ENCODE assay signal across 9 mouse cellular contexts in the genomic region with DNA sequence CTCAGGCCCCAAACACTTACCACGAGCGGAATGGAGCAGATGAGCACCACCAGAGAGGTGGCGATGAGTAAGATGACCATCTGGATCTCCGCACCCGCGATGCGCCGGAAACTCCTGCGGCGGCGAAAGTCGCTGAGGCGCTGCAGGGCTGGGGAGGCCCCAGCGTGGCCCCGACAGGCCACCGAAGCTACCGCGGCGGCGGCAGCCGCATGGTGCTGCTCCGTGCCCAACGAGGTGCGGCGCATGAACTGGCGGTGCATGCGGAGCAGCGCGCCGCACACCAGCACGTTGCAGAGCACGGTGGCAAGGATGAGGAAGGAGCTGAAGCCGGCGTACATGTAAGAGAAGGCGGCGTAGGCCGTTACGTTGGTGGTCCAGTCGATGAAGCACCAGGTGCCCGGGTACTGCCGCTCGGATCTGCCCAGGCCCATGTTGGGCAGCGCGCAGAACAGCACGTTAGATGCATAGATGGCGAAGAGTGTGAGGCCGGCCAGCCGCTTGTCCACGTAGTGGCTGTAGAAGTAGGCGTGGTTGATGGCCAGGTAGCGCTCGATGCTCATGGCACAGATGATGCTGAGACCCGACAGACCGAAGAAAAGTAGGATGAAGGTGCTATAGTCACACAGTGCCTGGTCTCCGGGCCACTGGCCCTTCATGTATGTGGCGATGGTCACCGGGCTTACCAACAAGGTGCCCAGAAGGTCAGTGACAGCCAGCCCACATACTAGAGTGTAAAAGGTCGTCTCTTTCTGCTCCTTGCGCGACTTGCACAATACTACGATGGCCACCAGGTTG. TPM values are rescaled to one million over a fixed set of nuclear protein-coding genes. Genes with fewer than 3 reads are reported as not detected.
DNase-seq lines count a peak whose midpoint lies in the region; ATAC-seq and TF ChIP-seq lines count a peak whose summit lies in the region.
"Had no signal": no experiment of that assay in that cellular context is flagged by ENCODE, and none has a peak within 500 bp of the region (broad histone marks: within the 10 kb centered on the region; RNA-seq: fewer than 3 reads in every experiment).

No protein-coding gene starts in this region.

- no peaks in the 10 kb centered on the region; the same call in 1 of the 2 replicates for H3K9me3 ChIP-seq in E14TG2a.4 (ENCODE audit: low read length)
- H3K9me3 ChIP-seq in embryonic facial prominence, embryonic 10.5 days, result no peaks in the 10 kb centered on the region
- H3K9me3 ChIP-seq in heart, embryonic 14.5 days (ENCODE audit: control insufficient read depth, low read length), result no peaks in the 10 kb centered on the region
- no peaks in the 10 kb centered on the region for H3K9me3 ChIP-seq in limb, embryonic 10.5 days (replicated peaks)
- no peaks in the 10 kb centered on the region for H3K9me3 ChIP-seq in midbrain, postnatal 0 days (ENCODE audit: low read length)

- peak; percentile 31 to 38 for DNase-seq in cerebellum, postnatal 10 days
- no peak for DNase-seq in cerebellum, adult 9-10 months
- DNase-seq in embryonic facial prominence, embryonic 10.5 days (ENCODE audit: low spot score), result peak; percentile 60
- peak; percentile 64 for DNase-seq in limb, embryonic 10.5 days (ENCODE audit: low spot score)
- DNase-seq in midbrain, postnatal 0 days (ENCODE audit: low spot score), result no peak
- peak; percentile 42 for DNase-seq in thymus, adult 2 months

- no peak for TF ChIP-seq POLR2A in thymus, adult 2 months (IDR thresholded peaks at IDR 0.05; ENCODE audit: control insufficient read depth, extremely low read depth, insufficient read depth, low read length, poor library complexity)

- no peak for ATAC-seq in heart, embryonic 14.5 days (ENCODE audit: insufficient number of reproducible peaks, insufficient read depth, low FRiP score, low read depth)
- peak; percentile 50 for ATAC-seq in midbrain, postnatal 0 days (ENCODE audit: low FRiP score)
- ATAC-seq: Patski had no signal

- H3K9ac ChIP-seq in heart, embryonic 14.5 days (ENCODE audit: low read length), result peak overlapping the region; percentile 63
- peak overlapping the region; percentile 29 for H3K9ac ChIP-seq in midbrain, postnatal 0 days (replicated peaks; ENCODE audit: low read length, poor library complexity, severe bottlenecking)

- no peak for TF ChIP-seq CTCF in E14TG2a.4 (conservative IDR thresholded peaks at IDR 0.05; ENCODE audit: low read length)
- TF ChIP-seq CTCF in midbrain, postnatal 0 days (IDR thresholded peaks at IDR 0.05), result peak; percentile 39
- TF ChIP-seq CTCF in thymus, adult 2 months (IDR thresholded peaks at IDR 0.05; ENCODE audit: borderline replicate concordance, control insufficient read depth, extremely low read depth, insufficient read depth, low read length, poor library complexity), result no peak

- H3K27me3 ChIP-seq in E14TG2a.4 (ENCODE audit: insufficient read depth, low read length), result peaks cover 66% of the 10 kb centered on the region
- H3K27me3 ChIP-seq in embryonic facial prominence, embryonic 10.5 days (replicated peaks; ENCODE audit: low read depth, poor library complexity, severe bottlenecking), result peaks cover 66% of the 10 kb centered on the region
- H3K27me3 ChIP-seq in heart, embryonic 14.5 days (ENCODE audit: control insufficient read depth, insufficient read depth, low read length), result peaks cover 48% of the 10 kb centered on the region
- peaks cover 54% of the 10 kb centered on the region for H3K27me3 ChIP-seq in limb, embryonic 10.5 days (ENCODE audit: low read depth, poor library complexity, severe bottlenecking)
- peaks cover 33% of the 10 kb centered on the region for H3K27me3 ChIP-seq in midbrain, postnatal 0 days (ENCODE audit: insufficient read depth, low read length)
- H3K27me3 ChIP-seq in thymus, adult 2 months (ENCODE audit: control insufficient read depth, insufficient read depth, low read length), result no peaks in the 10 kb centered on the region
- H3K27me3 ChIP-seq: Patski had no signal

- no peaks in the 10 kb centered on the region for H3K36me3 ChIP-seq in E14TG2a.4 (ENCODE audit: insufficient read depth, low read length)
- H3K36me3 ChIP-seq in embryonic facial prominence, embryonic 10.5 days (replicated peaks), result no peaks in the 10 kb centered on the region
- H3K36me3 ChIP-seq in heart, embryonic 14.5 days (ENCODE audit: control insufficient read depth, insufficient read depth, low read length), result no peaks in the 10 kb centered on the region
- H3K36me3 ChIP-seq in limb, embryonic 10.5 days, result no peaks in the 10 kb centered on the region
- H3K36me3 ChIP-seq in midbrain, postnatal 0 days (ENCODE audit: insufficient read depth, low read length), result no peaks in the 10 kb centered on the region
- no peaks in the 10 kb centered on the region for H3K36me3 ChIP-seq in thymus, adult 2 months (ENCODE audit: control insufficient read depth, insufficient read depth, low read length)

- peak overlapping the region; percentile 86 for H3K4me3 ChIP-seq in E14TG2a.4 (replicated peaks; ENCODE audit: low read length)
- peak overlapping the region; percentile 69 for H3K4me3 ChIP-seq in embryonic facial prominence, embryonic 10.5 days
- H3K4me3 ChIP-seq in heart, embryonic 14.5 days (ENCODE audit: control insufficient read depth in 1 of 2, insufficient read depth in 1 of 2, low read depth in 1 of 2, low read length in 2 of 2), result peak overlapping the region; percentile 58
- peak overlapping the region; percentile 66 for H3K4me3 ChIP-seq in limb, embryonic 10.5 days
- peak overlapping the region; percentile 42 for H3K4me3 ChIP-seq in midbrain, postnatal 0 days (ENCODE audit: low read depth, low read length)
- H3K4me3 ChIP-seq in thymus, adult 2 months (ENCODE audit: control insufficient read depth, insufficient read depth, low read length), result peak overlapping the region; percentile 76

- peaks cover 35% of the 10 kb centered on the region for H3K4me1 ChIP-seq in E14TG2a.4 (replicated peaks; ENCODE audit: low read depth, low read length)
- peaks cover 32% of the 10 kb centered on the region for H3K4me1 ChIP-seq in embryonic facial prominence, embryonic 10.5 days
- H3K4me1 ChIP-seq in heart, embryonic 14.5 days (ENCODE audit: control insufficient read depth in 2 of 2, insufficient read depth in 2 of 2, low read length in 2 of 2), result peaks cover 13 to 27% of the 10 kb centered on the region in 2 experiments; a peak in 3 of 4 replicates
- H3K4me1 ChIP-seq in limb, embryonic 10.5 days, result peaks cover 29% of the 10 kb centered on the region
- 0 out of 2 replicates have a peak, but pooled peaks cover 6% of the 10 kb centered on the region for H3K4me1 ChIP-seq in midbrain, postnatal 0 days (ENCODE audit: insufficient read depth, low read length)
- peaks cover 14% of the 10 kb centered on the region for H3K4me1 ChIP-seq in thymus, adult 2 months (replicated peaks; ENCODE audit: control insufficient read depth, insufficient read depth, low read length)

- H3K27ac ChIP-seq in embryonic facial prominence, embryonic 10.5 days (replicated peaks), result peak overlapping the region; percentile 51
- peak overlapping the region in 1 of 2 experiments; percentile 19; a peak in 1 of 4 replicates for H3K27ac ChIP-seq in heart, embryonic 14.5 days (replicated peaks in 1 of 2; ENCODE audit: control insufficient read depth in 1 of 2, insufficient read depth in 1 of 2, low read depth in 2 of 2, low read length in 2 of 2)
- H3K27ac ChIP-seq in limb, embryonic 10.5 days, result peak overlapping the region; percentile 77
- no peak overlapping the region for H3K27ac ChIP-seq in midbrain, postnatal 0 days (ENCODE audit: low read depth, low read length)
- H3K27ac ChIP-seq in thymus, adult 2 months (ENCODE audit: control insufficient read depth, insufficient read depth, low read length), result peak overlapping the region; percentile 71

- H3K4me2 ChIP-seq in heart, embryonic 14.5 days (ENCODE audit: low read length), result peak overlapping the region; percentile 99
- peak overlapping the region; percentile 90 for H3K4me2 ChIP-seq in midbrain, postnatal 0 days (ENCODE audit: low read depth, low read length, poor library complexity, severe bottlenecking)

- WGBS in embryonic facial prominence, embryonic 10.5 days, result 3% methylated on average over 61 of the region's 61 CpGs
- WGBS in heart, embryonic 14.5 days, result 3% methylated on average over 61 of the region's 61 CpGs
- WGBS in limb, embryonic 10.5 days, result 2% methylated on average over 61 of the region's 61 CpGs
- 3% methylated on average over 58 of the region's 61 CpGs for WGBS in midbrain, postnatal 0 days
- 2% methylated on average over 61 of the region's 61 CpGs for WGBS in thymus, adult 2 months

RNA-seq across cellular contexts. Expression of a gene that starts 1.5 kb away (rescaled TPM):
- polyA plus RNA-seq in embryonic facial prominence, embryonic 10.5 days (2016; fragmentation: Nextera tagmentation; extraction: Ambion mirVana), result 1.00 and 1.0 TPM in 2 replicates
- polyA plus RNA-seq in heart, embryonic 14.5 days (2014; fragmentation: Nextera tagmentation; extraction: Ambion mirVana), result 3.3 and 4.1 TPM in 2 replicates
- polyA plus RNA-seq in limb, embryonic 10.5 days (2016; fragmentation: Nextera tagmentation; extraction: Ambion mirVana), result 0.84 and 1.4 TPM in 2 replicates
- total RNA-seq in midbrain, postnatal 0 days (2014; rRNA removed), result 1.9 and 2.5 TPM in 2 replicates
- 1.7 and 2.0 TPM in 2 replicates for polyA plus RNA-seq in midbrain, postnatal 0 days (2015; fragmentation: Nextera tagmentation; extraction: Ambion mirVana)
- 61.0 and 63.0 TPM in 2 replicates for polyA plus RNA-seq in thymus, adult 2 months (2012; rRNA removed)

RNA-seq across cellular contexts. Expression of a gene that starts 57.1 kb away (rescaled TPM):
- 34.9 and 35.7 TPM in 2 replicates for polyA plus RNA-seq in embryonic facial prominence, embryonic 10.5 days (2016; fragmentation: Nextera tagmentation; extraction: Ambion mirVana)
- polyA plus RNA-seq in heart, embryonic 14.5 days (2014; fragmentation: Nextera tagmentation; extraction: Ambion mirVana), result 36.8 and 39.7 TPM in 2 replicates
- 35.4 and 37.2 TPM in 2 replicates for polyA plus RNA-seq in limb, embryonic 10.5 days (2016; fragmentation: Nextera tagmentation; extraction: Ambion mirVana)
- 31.2 and 35.9 TPM in 2 replicates for total RNA-seq in midbrain, postnatal 0 days (2014; rRNA removed)
- 45.8 and 51.0 TPM in 2 replicates for polyA plus RNA-seq in midbrain, postnatal 0 days (2015; fragmentation: Nextera tagmentation; extraction: Ambion mirVana)
- polyA plus RNA-seq in thymus, adult 2 months (2012; rRNA removed), result 3.8 and 4.9 TPM in 2 replicates

Comparison
In these comparisons a context has a peak if more than half of its experiments do, and no peak if none do; other contexts are left out.
1. DNase-seq: peak in cerebellum, postnatal 10 days (2 of 2), embryonic facial prominence, embryonic 10.5 days (single experiment), limb, embryonic 10.5 days (single experiment) and thymus, adult 2 months (single experiment); none in cerebellum, adult 9-10 months (single experiment) and midbrain, postnatal 0 days (single experiment).
2. RNA of a gene that starts 1.5 kb away (polyA plus RNA-seq): 61.0 to 63.0 TPM in thymus, adult 2 months; 3.3 to 4.1 TPM in heart, embryonic 14.5 days, 1.7 to 2.0 TPM in midbrain, postnatal 0 days, 0.84 to 1.4 TPM in limb, embryonic 10.5 days and 1.00 to 1.0 TPM in embryonic facial prominence, embryonic 10.5 days; every median in the first group is over 10 times any median in the second.
3. Peak in every context shown above with its lines, with median percentiles within 50 percentile points of each other: H3K4me3 ChIP-seq.